Mouse (Mus musculus) granulocyte monocyte progenitor cell, adult 5-6 weeks (primary cell): ENCODE measurements at regions not wholly inside any gene's neighbourhood (a gene's known extent, or its start where the extent isn't known, plus 50 kb on each side); places are given as distances from the start of the nearest gene placed in this dataset.
A peak's percentile ranks its signal among the peaks of the same experiment; 100 is the strongest.

Source experiments
- ATAC-seq: replicated peaks from 2 replicates; pipeline ENCODE4 v1.8.0; 2016; ENCODE audit warnings: mild to moderate bottlenecking, moderate TSS enrichment, inconsistent platforms; ENCODE audit not compliant: poor library complexity, severe bottlenecking

- ATAC-seq: no peak
These were observed 216.4 kb upstream of the Hs6st1 start for GRCm38 (mm10) chr1:35851681-35852409.

DNA sequence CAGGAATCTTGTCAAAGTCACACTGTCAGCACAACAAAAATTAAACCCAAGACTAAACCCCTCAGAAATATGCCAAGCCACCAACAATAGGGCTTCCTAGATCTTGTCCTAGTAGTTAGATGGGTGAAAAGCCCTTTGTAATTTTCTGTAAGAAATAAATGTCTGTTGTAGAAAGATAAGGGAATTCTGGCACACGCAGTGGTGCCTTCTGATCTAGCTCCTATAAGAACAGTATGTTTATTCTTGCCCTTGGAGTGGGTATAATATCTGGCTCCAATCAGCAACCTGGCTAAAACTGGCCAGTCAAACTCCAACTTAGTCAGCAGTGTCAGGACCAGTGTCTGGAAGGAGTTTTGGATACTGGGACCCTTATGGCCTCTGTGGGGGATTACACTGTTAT is 215.2 kb upstream of the Hs6st1 start:
- ATAC-seq: no peak

GRCm38 (mm10) chr1:35855650-35856049 is 212.6 kb upstream of the Hs6st1 start:
- no peak for ATAC-seq

- ATAC-seq: no peak
These were observed 209.9 kb upstream of the Hs6st1 start for GRCm38 (mm10) chr1:35858342-35858741.

GRCm38 (mm10) chr1:35860779-35861178 is 207.4 kb upstream of the Hs6st1 start:
- peak; percentile 96 for ATAC-seq

- 0 out of 2 replicates have a peak, but pooled peaks have one; percentile 17 for ATAC-seq
These were observed 206.0 kb upstream of the Hs6st1 start for GRCm38 (mm10) chr1:35862196-35862595.

DNA sequence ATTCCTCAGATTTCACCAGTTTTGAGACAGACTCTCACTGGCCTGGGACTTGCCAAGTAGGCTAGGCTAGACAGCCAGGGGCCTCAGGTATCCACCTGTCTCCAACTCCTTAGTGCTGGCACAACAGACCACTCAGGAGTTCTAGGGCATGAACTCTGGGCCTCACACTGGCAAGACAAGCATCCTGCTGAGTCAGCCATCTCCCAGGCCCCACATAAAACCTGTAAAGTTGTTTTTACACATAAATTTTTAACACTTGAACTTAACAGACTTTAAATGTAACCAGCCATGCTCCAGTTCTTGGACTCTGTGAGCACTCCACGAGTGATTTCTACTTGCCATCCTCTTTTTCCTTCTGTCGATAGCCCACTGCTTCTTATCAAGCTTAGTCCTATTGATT is 205.5 kb upstream of the Hs6st1 start:
- ATAC-seq: no peak

DNA sequence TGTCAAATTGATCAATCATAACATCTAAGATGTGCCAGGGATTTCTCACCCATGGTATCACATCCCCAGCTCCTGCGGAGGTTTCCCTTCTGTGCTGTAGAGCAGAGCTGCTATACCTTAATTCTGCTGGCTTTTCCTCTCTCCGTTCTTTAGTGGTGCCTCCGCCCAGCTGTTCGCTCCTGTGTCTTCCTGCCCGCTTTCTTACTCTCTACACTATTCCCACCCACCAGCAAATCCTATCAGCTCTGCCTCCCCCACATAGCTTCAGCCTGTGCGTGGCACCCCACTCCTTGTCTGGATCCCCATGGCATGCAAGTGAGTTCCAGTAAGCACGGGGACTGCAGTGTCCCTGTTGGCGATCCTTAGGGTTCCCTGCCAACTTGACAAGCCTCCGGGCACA is 204.0 kb upstream of the Hs6st1 start:
- ATAC-seq: no peak

- ATAC-seq: no peak
These were observed 202.9 kb upstream of the Hs6st1 start for GRCm38 (mm10) chr1:35865263-35865662.

DNA sequence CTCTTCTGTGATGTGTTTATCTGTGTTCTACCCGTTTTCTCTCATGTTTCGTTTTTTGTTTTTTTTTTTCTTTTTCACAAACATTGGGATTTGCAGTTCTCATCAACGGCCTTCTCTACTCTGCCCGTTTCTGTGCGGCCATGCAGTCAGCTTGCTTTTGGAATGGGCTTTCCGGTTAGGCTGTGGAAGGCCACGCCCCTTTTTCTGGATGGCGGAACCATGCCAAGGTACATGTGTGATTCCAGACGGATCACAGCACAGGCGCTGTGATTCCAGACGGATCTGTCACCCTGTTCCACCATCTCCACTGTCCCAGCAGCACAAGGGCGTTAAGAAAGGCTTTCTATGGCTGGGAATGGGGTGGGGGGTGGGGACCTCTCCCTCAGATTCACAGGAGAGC is 201.6 kb upstream of the Hs6st1 start:
- no peak for ATAC-seq

DNA sequence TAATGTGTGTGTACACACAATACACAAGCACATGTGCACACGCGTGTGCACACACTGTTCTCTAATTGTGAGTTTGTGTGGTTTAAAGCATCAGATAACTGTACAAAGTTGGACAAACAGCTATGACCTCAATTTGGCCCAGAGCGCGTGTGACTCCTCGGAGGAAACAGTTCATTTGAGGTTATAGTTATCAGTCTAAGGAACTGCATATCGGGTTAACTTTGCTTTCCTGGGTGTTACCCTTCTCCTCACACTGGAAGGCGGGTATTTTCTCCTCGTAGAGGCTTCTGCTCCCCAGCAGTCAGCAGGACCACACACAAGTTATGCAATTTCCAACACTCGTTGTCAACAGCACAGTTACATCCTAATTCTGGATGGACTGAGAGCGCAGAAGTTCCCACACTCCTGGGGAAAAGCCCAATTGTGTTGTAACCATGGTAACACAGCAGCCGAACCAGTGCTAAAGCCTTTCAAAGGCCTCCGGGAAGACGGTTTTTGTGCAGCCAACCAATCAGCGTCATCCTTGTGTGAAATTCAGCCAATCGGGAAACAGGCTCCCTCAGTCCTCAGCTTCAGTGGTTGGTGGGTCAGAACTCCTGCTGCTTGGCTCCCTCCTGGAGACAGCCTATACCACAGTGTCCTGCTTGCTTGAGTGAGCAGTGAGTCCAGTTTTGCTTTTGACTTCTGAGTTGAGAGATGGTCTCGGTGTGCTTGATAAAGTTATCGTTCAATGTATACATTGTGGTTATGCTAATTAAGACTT is 198.6 kb upstream of the Hs6st1 start:
- peak; percentile 91 for ATAC-seq

GRCm38 (mm10) chr1:35870144-35870827 is 197.9 kb upstream of the Hs6st1 start:
- ATAC-seq: no peak

DNA sequence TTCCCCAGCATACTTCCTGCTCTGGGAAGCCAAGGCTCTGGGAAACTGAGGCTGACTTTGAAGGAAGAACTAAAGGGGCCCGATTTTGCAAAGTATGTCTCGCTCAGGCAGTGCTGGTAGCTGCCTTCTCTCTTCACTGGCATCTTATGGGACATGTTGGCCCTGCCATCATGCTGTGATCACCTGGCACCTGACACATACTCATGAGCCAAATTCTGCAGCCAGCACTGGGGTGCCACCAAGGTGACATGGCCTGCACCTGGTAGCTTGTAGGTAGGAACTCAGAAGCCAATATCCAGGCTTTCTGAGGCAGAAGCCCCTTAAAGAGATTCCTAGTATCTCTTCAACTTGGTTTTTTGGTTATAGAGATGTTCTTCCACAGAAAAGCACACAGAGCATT is 195.2 kb upstream of the Hs6st1 start:
- no peak for ATAC-seq

DNA sequence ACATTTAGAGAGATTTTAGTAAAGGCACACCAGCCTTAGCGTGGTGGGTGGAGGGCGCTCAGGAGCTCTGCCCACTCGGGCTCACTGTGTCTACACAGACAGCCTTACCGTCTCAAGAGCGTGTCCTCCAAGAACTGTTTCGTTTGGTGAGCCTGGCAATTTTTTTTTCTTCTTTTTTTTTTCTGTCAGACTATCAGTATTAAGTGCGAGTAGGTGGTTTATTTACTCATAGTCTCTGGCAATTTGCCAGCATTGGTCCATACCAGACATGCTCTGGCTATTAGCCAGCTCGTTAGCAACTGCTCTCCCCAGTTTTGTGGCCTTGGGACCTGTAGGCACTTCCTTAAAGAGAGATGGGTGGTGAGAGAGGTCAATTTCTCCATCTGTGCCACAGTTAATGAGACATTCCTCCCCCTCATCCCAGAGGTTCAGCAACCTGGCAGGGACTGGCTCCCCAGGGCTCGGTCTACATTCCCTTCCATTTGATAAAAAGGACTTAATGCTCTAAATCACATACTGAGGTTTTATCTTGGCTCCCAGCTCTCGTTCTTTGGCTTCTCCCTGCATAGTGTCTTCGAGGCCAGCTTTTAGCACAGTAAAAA is 192.9 kb upstream of the Hs6st1 start:
- no peak for ATAC-seq

DNA sequence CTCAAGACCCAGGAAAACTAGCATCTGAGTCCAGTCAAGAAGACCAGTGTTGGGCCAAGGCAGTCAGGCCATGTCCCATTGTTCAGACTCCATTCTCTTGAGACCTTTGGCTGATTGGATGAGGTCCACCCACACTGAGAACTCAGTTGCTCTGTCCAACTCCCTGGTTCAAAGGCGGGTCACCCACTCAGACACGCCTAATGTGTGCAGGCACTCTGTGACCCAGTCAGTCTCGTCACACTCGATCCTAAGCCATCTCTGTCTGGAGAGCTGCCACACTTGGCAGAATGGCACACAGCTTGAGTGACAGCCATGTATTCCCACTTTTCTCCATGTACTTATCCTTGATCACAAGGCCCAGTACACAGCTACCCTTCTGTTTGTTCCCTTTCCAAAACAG is 189.8 kb upstream of the Hs6st1 start:
- no peak for ATAC-seq

DNA sequence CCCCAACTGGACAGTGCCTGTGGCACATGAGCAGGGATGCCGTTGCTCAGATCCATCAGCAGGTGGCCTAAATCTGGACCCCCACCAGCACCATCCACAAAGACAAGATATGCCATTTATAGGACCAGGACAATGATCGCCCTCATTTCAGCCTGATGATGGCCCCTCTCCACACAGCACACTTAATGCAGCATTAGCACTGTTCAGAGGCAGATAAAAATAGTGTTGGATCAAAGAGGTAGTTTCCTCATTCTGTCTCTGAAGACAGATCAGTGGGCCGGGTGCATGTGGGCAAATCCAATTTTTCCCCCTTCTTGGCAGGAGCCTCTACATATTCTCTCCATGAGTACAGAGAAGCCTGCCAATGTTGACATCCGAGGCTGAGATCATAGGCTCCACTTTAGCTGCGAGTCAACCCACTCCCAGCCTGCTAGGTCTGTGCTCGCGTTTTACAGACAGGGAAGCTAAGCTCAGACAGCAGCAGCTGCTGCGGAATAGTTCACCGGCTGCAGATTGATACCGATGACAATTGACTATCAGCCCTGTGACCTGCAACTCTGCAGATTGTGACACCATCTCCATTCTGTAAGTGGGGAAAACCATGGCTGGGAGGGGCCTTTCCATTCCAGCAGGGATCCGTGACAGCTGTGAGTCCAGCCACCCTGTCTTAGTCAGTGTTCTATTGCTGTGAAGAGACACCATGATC is 188.7 kb upstream of the Hs6st1 start:
- ATAC-seq: no peak

- no peak for ATAC-seq
These were observed 187.5 kb upstream of the Hs6st1 start for GRCm38 (mm10) chr1:35880562-35881265.

DNA sequence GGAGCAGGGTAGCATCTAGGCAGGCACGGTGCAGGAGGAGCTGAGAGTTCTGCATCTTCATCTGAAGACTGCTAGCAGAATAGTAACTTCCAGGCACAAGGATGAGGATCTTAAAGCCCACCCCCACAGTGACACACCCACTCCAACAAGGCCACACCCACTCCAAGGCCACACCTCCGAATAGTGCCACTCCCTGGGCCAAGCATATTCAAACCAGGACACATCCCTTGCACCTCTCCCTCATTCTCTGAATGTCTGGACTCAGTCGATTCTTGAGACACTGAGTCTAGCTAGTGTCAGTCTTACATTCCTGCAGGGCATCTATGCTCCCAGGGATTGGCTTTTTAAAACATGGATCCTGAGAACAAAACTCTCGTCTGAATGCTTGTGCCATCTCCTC is 186.7 kb upstream of the Hs6st1 start:
- no peak for ATAC-seq

DNA sequence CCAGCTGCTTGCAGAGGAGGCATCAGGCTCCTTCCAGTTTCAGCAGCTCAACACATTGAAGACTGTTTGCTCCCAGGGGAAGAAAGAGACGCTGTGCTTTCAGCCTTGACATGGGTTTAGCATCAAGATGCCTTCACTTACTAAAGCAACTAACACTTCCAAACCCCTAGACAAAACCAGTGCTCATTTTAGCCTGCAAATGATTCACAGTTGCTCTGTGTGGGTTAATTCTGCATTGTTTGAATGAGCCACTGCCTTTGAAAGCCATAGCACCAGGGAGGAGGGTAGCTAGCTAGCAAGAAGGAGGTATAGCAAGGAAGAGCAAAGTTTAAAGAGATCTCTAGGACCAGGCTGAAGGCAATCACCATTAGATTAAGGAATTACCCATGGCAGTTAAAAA is 186.1 kb upstream of the Hs6st1 start:
- ATAC-seq: no peak
